Mouse (Mus musculus) midbrain, embryonic 15.5 days (tissue): ENCODE results near the gene Slc12a6. TPM values are rescaled to one million over a fixed set of nuclear protein-coding genes. Genes with fewer than 3 reads are reported as not detected.
A peak's percentile ranks its signal among the peaks of the same experiment; 100 is the strongest.
"Not testable (repeated sequence)": the region's sequence is repeated elsewhere in the genome, so short reads cannot be mapped to it uniquely, and the experiment has no call there.

ENCODE experiments used
- ATAC-seq: fragments of 200-750 bp; cut with Nextera tagmentation; replicated peaks from 2 replicates; pipeline ENCODE4 v1.8.0; 2017; ENCODE audit warnings: moderate TSS enrichment
- H3K27ac ChIP-seq: fragments of 300-500 bp; sonication (generic); 2 replicates; pipeline ENCODE4 v1.5.1; 2015; ENCODE audit warnings: mild to moderate bottlenecking, inconsistent platforms
- H3K27me3 ChIP-seq: fragments of 300-500 bp; sonication (generic); replicated peaks from 2 replicates; pipeline ENCODE4 v1.6.1; 2015; ENCODE audit warnings: inconsistent platforms
- H3K36me3 ChIP-seq: fragments of 300-500 bp; sonication (generic); replicated peaks from 2 replicates; pipeline ENCODE4 v1.6.1; 2015; ENCODE audit warnings: inconsistent platforms
- H3K4me1 ChIP-seq: fragments of 300-500 bp; sonication (generic); 2 replicates; pipeline ENCODE4 v1.6.1; 2015; ENCODE audit warnings: inconsistent platforms
- H3K4me2 ChIP-seq: fragments of 300-500 bp; sonication (generic); 2 replicates; pipeline ENCODE4 v1.6.1; 2015; ENCODE audit warnings: inconsistent platforms, mild to moderate bottlenecking, moderate library complexity
- H3K4me3 ChIP-seq: fragments of 300-500 bp; sonication (generic); 2 replicates; pipeline ENCODE4 v1.5.1; 2015; ENCODE audit warnings: mild to moderate bottlenecking, inconsistent platforms
- H3K9ac ChIP-seq: fragments of 300-500 bp; sonication (generic); 2 replicates; pipeline ENCODE4 v1.6.1; 2015; ENCODE audit warnings: mild to moderate bottlenecking, inconsistent platforms
- H3K9me3 ChIP-seq: fragments of 300-500 bp; sonication (generic); 2 replicates; pipeline ENCODE4 v1.6.1; 2016; ENCODE audit warnings: inconsistent platforms
- WGBS: fragments of 180-500 bp; shearing (Covaris S2); methylation state at CpG from one replicate; pipeline ENCODE4 v1.1.7; 2015; ENCODE audit warnings: mixed read lengths; 5-methylcytosine and 5-hydroxymethylcytosine counted together
- polyA plus RNA-seq: library from polyadenylated mRNA; unstranded; fragments of >200 nt; fragmentation: Nextera tagmentation; extraction: Ambion mirVana; gene quantifications from 2 replicates; pipeline ENCODE4 v1.2.1, GENCODE M21; 2015

The Slc12a6 gene
- polyA plus RNA-seq, 1 experiment from 2014 or later: 21.2 TPM

DNA sequence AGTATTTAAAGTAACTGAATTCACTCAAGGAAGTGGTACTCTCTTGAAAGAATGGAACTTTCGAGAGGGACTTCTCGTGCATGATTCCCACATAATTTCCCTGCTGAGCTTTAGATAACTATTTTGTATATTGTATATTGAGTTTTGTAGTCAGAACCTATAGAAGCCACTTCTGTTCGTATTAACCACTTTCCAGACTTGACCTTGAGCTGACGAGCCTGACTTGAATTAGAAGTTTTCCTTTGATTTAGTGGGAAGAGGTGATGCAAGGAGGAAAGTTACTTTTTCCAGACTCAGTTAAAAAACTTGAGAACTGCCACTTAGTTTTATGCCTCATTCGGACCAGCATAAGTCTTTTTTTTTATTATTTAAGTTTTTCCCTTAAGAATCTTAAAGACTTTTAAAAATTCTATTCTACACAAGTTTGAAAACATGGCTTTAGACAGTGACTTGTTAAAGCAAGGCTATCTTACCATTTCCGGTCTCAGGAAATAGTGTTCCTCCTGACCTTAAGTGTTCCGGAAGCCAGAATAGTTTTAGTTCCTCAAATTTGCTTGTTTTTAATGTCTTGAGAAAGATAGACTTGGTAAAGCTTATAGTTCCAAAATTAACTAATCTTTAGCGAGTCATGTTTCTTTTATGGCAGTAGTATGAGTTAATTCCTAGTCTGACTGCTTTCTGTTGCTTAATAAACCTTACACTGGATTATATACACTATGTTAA lies 2.1 kb downstream of the Slc12a6 start:
- no peaks in the 10 kb centered on the region for H3K36me3 ChIP-seq
- H3K27me3 ChIP-seq: no peaks in the 10 kb centered on the region
- H3K9me3 ChIP-seq: no peaks in the 10 kb centered on the region
- WGBS: 80% methylated on average over 8 of the region's 8 CpGs
- H3K27ac ChIP-seq: no peak overlapping the region
- no peak for ATAC-seq
- H3K4me1 ChIP-seq: peaks cover 58% of the 10 kb centered on the region
- peak overlapping the region; percentile 78 for H3K4me2 ChIP-seq
- H3K4me3 ChIP-seq: peak overlapping the region; percentile 81
- no peak overlapping the region for H3K9ac ChIP-seq

DNA sequence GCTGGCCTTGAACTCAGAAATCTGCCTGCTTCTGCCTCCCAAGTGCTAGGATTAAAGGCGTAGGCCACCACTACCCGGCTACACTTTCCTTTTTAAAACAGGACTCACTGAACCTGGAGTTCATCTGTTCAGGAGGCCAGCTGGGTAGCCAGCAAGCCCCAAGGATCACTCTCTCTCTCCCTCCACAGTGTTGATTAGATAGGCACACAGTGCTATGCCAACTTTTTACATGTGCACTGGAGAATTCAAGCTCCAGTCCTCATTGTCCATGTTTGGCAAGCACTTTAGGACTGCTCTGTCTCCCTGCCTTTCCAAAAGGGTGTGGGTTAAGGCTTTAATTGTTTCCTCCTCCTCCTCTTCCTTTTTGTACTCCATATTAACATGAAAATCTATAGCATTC lies 4.4 kb downstream of the Slc12a6 start:
- Histone ChIP-seq H3K27ac (no peak overlapping the region), H3K36me3 (no peaks in the 10 kb centered on the region), H3K9ac (no peak overlapping the region), H3K9me3 (no peaks in the 10 kb centered on the region), H3K4me1 (peaks cover 44% of the 10 kb centered on the region), H3K27me3 (no peaks in the 10 kb centered on the region), H3K4me2 (peak overlapping the region; percentile 17), H3K4me3 (no peak overlapping the region)
- ATAC-seq: no peak
- WGBS: 92% methylated on average over 2 of the region's 2 CpGs

DNA sequence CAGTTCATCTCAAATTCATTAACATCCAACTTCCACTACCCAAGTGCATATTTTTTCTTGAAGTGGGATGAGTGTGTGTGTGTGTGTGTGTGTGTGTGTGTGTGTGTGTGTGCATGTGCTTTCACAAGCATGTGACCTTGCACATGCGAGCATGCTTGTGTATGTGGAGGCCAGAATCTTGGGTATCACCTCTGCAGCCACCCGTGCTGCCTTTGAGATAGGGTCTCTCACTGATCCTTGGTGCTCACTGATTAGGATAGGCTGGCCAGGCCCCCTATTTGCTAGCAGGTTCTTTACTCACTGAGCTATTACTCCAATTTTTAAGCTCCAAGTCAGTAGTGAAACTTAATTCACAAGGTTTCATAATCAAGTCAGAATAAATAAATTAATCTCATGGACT lies 7.3 kb downstream of the Slc12a6 start:
- Histone ChIP-seq H3K36me3 (no peaks in the 10 kb centered on the region), H3K4me1 (peaks cover 24% of the 10 kb centered on the region), H3K27me3 (no peaks in the 10 kb centered on the region), H3K9me3 (no peaks in the 10 kb centered on the region), H3K4me2 (no peak overlapping the region), H3K4me3 (no peak overlapping the region), H3K27ac (no peak overlapping the region), H3K9ac (no peak overlapping the region)
- 98% methylated on average over 2 of the region's 2 CpGs for WGBS
- no peak for ATAC-seq

DNA sequence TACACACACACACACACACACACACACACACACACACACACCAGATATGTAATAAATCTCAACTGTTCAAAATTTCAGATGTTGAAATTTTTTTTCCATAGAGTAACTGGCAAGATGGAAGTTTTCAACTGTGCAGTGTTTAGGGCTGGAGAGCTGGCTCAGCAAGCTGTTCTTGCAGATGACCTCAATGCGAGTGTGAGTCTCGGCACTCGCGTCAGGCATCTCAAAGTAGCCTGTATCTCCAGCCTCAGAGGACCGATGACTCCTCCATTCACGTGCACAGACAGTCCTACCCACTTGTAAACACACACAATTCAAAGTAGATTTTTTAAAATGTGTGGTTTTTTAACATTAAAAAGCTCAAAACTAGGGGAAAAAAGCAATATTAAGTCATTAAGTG lies 7.8 kb downstream of the Slc12a6 start:
- Histone ChIP-seq H3K4me1 (peaks cover 20% of the 10 kb centered on the region), H3K36me3 (no peaks in the 10 kb centered on the region), H3K4me2 (no peak overlapping the region), H3K9me3 (no peaks in the 10 kb centered on the region), H3K4me3 (no peak overlapping the region), H3K27me3 (no peaks in the 10 kb centered on the region), H3K9ac (no peak overlapping the region), H3K27ac (no peak overlapping the region)
- 92% methylated on average over 6 of the region's 6 CpGs for WGBS
- ATAC-seq: no peak

DNA sequence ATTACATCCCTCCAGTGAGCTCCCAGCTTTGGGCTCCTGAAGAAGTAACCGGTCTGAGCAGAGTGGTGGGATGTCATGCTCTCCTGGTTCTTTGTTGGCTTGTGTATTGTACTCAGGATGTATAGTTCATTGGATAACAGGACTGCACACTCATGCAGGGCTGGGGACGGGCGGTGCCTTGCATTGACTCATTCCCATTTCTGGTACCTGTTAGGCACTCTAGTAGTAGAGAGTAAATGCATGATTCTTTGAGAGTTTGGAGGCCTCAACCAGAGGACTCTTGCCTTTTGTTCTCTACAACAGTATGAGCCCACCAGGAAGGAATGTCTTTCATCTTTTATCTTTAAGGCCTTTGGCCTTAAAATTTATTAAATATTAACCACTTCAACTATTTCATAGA lies 11.2 kb downstream of the Slc12a6 start:
- Histone ChIP-seq H3K9me3 (no peaks in the 10 kb centered on the region), H3K4me3 (no peak overlapping the region), H3K4me1 (0 out of 2 replicates have a peak, but pooled peaks cover under 1% of the 10 kb centered on the region), H3K27ac (no peak overlapping the region), H3K27me3 (no peaks in the 10 kb centered on the region), H3K36me3 (no peaks in the 10 kb centered on the region), H3K9ac (no peak overlapping the region), H3K4me2 (no peak overlapping the region)
- ATAC-seq: no peak
- WGBS: 93% methylated on average over 3 of the region's 3 CpGs

DNA sequence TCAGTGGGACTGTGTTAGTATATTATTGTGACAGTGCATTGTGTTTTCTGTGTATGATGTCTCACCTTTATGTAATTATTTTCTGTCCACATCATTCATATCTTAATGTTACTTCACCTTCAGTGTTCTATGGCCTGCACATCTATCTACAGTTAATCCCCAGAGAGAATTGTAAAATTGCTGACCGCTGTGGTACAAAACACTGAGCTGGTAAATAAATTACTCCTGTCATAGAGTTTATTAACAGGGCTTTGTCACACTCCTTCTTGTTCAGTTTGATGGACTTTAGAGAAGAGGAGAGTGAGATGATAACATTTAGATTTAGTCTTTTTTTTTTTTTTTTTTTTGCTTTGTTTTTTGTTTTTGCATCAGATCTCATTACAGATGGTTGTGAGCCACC lies 17.2 kb downstream of the Slc12a6 start:
- Histone ChIP-seq H3K27ac (no peak overlapping the region), H3K36me3 (no peaks in the 10 kb centered on the region), H3K9me3 (no peaks in the 10 kb centered on the region), H3K4me3 (no peak overlapping the region), H3K4me1 (peaks cover 10% of the 10 kb centered on the region), H3K4me2 (no peak overlapping the region), H3K9ac (no peak overlapping the region), H3K27me3 (no peaks in the 10 kb centered on the region)
- WGBS: 91% methylated on average over 1 of the region's 1 CpGs
- ATAC-seq: no peak

DNA sequence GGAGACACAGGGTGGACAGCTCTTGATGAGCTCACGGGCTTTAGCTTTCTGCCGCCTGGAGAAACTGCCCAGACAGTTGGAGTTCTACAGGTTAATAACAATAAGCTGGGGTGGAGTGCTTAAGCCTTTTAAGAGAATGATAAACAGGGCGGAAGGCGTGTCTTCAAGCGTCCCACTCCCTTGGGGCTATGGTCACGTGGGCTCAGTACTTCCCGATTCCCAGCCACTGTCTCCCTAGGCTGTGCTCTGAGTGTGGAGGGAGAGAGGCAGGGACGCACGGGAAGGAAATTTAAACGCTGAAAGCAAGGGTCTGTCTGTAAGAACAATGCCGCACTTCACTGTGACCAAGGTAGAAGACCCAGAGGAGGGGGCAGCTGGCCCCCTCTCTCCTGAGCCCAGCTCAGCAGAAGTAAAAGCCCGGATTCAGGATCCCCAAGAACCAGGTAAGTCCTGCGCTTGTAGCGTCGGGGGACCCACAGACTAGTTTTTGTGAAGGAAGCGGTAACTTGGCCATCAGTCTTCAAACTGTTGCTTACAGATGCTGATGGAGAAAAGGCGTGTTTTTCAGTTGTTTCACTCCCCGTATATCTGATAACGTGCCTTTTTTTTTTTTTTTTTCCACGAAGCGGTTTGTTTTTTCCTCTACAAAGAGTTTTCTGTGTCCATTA lies 18.9 kb downstream of the Slc12a6 start:
- Histone ChIP-seq H3K27ac (no peak overlapping the region), H3K9me3 (no peaks in the 10 kb centered on the region), H3K4me3 (peak overlapping the region; percentile 31), H3K36me3 (no peaks in the 10 kb centered on the region), H3K27me3 (no peaks in the 10 kb centered on the region), H3K9ac (peak overlapping the region; percentile 22; the same call in 1 of the 2 replicates), H3K4me2 (peak overlapping the region; percentile 61), H3K4me1 (peaks cover 10% of the 10 kb centered on the region)
- 2% methylated on average over 21 of the region's 21 CpGs for WGBS
- ATAC-seq: peak; percentile 84

DNA sequence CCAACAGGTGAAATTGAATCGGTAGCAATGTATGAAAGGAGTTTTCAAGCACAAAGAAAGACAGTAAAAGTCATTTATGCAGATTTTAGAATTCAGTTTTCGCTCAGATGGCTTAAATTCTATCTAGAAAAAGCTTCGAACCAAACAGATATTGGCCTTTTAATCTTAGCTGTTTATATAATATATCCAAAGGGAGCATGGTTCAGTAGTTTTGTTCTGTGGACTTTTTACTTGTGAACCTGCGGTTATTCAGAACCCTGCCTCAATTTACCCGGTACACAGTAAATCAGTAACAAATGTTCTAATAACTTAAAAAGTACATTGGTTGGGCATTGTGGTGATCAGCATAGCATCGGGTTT lies 19.4 kb downstream of the Slc12a6 start:
- ATAC-seq: no peak
- Histone ChIP-seq H3K27me3 (no peaks in the 10 kb centered on the region), H3K9ac (peak overlapping the region; percentile 22; the same call in 1 of the 2 replicates), H3K36me3 (no peaks in the 10 kb centered on the region), H3K4me1 (peaks cover 10% of the 10 kb centered on the region), H3K4me2 (peak overlapping the region; percentile 61), H3K27ac (no peak overlapping the region), H3K9me3 (no peaks in the 10 kb centered on the region), H3K4me3 (peak overlapping the region; percentile 31; the same call in 1 of the 2 replicates)
- WGBS: 60% methylated on average over 6 of the region's 6 CpGs

DNA sequence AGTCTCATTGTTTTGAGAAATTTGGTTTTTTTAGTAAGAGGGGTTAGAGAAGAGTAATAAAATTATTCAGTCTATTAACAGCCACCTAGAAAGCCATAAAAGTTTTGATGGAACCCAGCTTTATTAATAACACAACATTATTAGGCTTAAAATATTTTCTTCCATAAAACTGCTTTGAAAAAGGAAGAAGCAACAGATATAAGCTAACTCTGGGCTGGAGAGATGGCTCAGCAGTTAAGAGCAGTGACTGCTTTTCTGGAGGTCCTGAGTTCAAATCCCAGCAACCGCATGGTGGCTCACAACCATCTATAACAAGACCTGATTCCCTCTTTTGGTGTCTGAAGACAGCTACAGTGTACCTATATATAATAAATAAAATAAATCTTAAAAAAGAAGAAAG lies 20.4 kb downstream of the Slc12a6 start:
- H3K36me3 ChIP-seq, H3K4me3 ChIP-seq, ATAC-seq, H3K9ac ChIP-seq, H3K27ac ChIP-seq, H3K4me2 ChIP-seq, H3K4me1 ChIP-seq, H3K27me3 ChIP-seq, H3K9me3 ChIP-seq: not testable (repeated sequence)
- 95% methylated on average over 1 of the region's 1 CpGs for WGBS

DNA sequence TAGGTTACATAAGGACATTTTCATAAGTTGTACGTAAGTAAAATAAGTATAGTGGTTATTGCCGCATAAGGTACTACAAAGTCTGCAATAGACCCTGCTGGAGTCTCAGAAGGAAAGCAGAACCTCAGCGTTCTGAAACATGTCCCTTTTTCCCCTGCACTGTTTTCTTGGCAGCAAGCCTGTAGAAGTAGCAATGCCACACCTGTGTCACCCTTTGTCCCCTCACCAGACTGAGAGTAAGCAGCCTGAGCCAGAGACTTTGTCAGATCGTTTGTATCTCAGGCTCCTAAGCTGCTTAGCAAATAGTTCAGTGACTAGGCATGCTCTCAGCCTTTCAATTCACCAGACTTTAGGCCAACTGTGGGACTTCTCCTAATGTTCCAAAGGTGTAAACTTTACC lies 21.4 kb downstream of the Slc12a6 start:
- no peak overlapping the region for H3K27ac ChIP-seq
- no peaks in the 10 kb centered on the region for H3K36me3 ChIP-seq
- H3K4me2 ChIP-seq: no peak overlapping the region
- no peak overlapping the region for H3K9ac ChIP-seq
- H3K4me1 ChIP-seq: peaks cover 10% of the 10 kb centered on the region
- 60% methylated on average over 4 of the region's 4 CpGs for WGBS
- H3K9me3 ChIP-seq: no peaks in the 10 kb centered on the region
- H3K4me3 ChIP-seq: no peak overlapping the region
- ATAC-seq: no peak
- no peaks in the 10 kb centered on the region for H3K27me3 ChIP-seq

DNA sequence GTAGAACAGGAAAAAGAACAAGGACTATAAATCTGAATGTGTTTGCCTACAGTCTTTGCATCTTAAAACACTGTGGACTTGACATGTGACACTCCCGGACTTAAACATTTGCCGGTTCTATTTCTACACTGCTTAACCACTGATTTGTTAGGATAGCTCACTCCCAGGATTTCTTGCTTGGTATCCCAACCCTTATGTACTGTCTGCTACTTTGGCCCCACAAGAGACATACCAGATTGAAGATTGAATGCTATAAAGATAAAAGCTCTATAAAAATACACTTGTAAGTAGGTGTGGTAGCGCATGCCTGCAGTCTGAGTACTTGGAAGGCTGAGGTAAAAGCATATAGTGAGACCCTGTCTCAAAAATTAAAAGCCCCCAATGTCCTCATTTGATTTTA lies 23.9 kb downstream of the Slc12a6 start:
- Histone ChIP-seq H3K9me3 (no peaks in the 10 kb centered on the region), H3K36me3 (no peaks in the 10 kb centered on the region), H3K4me2 (no peak overlapping the region), H3K27me3 (no peaks in the 10 kb centered on the region), H3K27ac (no peak overlapping the region), H3K9ac (no peak overlapping the region), H3K4me1 (peaks cover 4% of the 10 kb centered on the region), H3K4me3 (no peak overlapping the region)
- 93% methylated on average over 3 of the region's 3 CpGs for WGBS
- ATAC-seq: no peak

DNA sequence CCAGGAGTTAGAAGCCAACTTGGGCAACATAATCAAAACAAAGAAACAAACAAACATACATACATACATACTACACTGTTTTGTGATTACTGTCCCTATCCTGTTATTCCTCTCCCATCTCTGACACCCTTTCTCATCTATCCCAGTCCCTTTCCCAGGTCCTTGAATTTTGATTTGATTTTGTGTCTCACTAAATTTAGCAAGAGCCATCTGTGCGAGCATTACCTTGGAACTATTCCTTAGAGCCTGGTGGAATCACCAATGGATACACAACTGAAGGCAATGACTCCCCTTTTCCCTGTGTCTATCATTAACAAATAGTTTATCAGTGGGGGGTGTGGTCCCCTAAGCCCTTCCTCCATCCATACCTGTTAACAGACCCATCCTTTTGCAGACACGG lies 27.2 kb downstream of the Slc12a6 start:
- Histone ChIP-seq H3K4me1 (no peaks in the 10 kb centered on the region), H3K9me3 (no peaks in the 10 kb centered on the region), H3K27me3 (no peaks in the 10 kb centered on the region), H3K36me3 (no peaks in the 10 kb centered on the region), H3K27ac (no peak overlapping the region), H3K4me3 (no peak overlapping the region), H3K4me2 (no peak overlapping the region), H3K9ac (no peak overlapping the region)
- WGBS: 94% methylated on average over 2 of the region's 2 CpGs
- no peak for ATAC-seq

DNA sequence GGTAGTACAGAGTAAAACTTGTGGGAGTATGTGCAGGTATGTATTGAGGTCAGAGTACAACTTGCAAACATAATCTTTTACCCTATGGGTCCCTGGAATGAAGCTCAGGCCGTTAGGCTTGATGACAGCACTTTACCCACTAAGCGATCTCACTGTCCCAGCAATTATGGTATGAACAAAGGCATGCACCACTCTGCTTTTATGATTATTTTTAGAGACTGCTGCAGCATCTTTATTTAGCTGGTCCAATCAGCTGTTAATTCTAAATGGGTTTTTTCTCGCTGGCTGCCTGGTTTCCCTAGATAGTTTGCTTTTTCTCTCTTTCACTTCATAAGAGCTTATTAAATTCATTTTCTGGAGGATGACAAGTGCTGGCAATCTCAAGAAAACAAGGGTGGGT lies 30.6 kb downstream of the Slc12a6 start:
- Histone ChIP-seq H3K36me3 (no peaks in the 10 kb centered on the region), H3K4me2 (no peak overlapping the region), H3K27me3 (no peaks in the 10 kb centered on the region), H3K9me3 (no peaks in the 10 kb centered on the region), H3K9ac (no peak overlapping the region), H3K27ac (no peak overlapping the region), H3K4me1 (no peaks in the 10 kb centered on the region), H3K4me3 (no peak overlapping the region)
- WGBS: 75% methylated on average over 3 of the region's 3 CpGs
- no peak for ATAC-seq
